Mouse (Mus musculus) hindbrain, embryonic 10.5 days (tissue): ENCODE results near the gene Gtf2ird1. TPM values are rescaled to one million over a fixed set of nuclear protein-coding genes. Genes with fewer than 3 reads are reported as not detected.

ENCODE experiments used
- DNase-seq: peaks from one replicate; pipeline ENCODE4 v3.0.0-alpha.2; 2017; ENCODE audit warnings: low spot score
- H3K27ac ChIP-seq: fragments of 300-500 bp; sonication (generic); 2 replicates; pipeline ENCODE4 v1.5.1; 2016; ENCODE audit warnings: mild to moderate bottlenecking, moderate library complexity
- H3K27me3 ChIP-seq: fragments of 300-500 bp; sonication (generic); 2 replicates; pipeline ENCODE4 v1.6.1; 2016; ENCODE audit warnings: mild to moderate bottlenecking; ENCODE audit not compliant: poor library complexity, insufficient read depth, severe bottlenecking
- H3K36me3 ChIP-seq: fragments of 300-500 bp; sonication (generic); 2 replicates; pipeline ENCODE4 v1.6.1; 2016; ENCODE audit warnings: mild to moderate bottlenecking, moderate library complexity
- H3K4me1 ChIP-seq: fragments of 300-500 bp; sonication (generic); replicated peaks from 2 replicates; pipeline ENCODE4 v1.6.1; 2016; ENCODE audit warnings: mild to moderate bottlenecking
- H3K4me3 ChIP-seq: fragments of 300-500 bp; sonication (generic); 2 replicates; pipeline ENCODE4 v1.5.1; 2016; ENCODE audit warnings: mild to moderate bottlenecking, moderate library complexity
- H3K9me3 ChIP-seq: fragments of 300-500 bp; sonication (generic); 2 replicates; pipeline ENCODE4 v1.6.1; 2016; ENCODE audit warnings: mild to moderate bottlenecking, moderate library complexity
- WGBS: fragments of 180-500 bp; shearing (Covaris S2); methylation state at CpG from one replicate; pipeline ENCODE4 v1.1.7; 2016; 5-methylcytosine and 5-hydroxymethylcytosine counted together
- polyA plus RNA-seq: library from polyadenylated mRNA; unstranded; fragments of >200 nt; fragmentation: Nextera tagmentation; extraction: Ambion mirVana; gene quantifications from 2 replicates; pipeline ENCODE4 v1.2.1, GENCODE M21; 2016

The Gtf2ird1 gene
- polyA plus RNA-seq, 1 experiment from 2014 or later = 84.8 TPM

- Histone ChIP-seq H3K9me3 (0 out of 2 replicates have a peak, but pooled peaks cover 4% of the 10 kb centered on the region), H3K27ac (no peak overlapping the region), H3K27me3 (no peaks in the 10 kb centered on the region), H3K4me1 (peaks cover 23% of the 10 kb centered on the region), H3K36me3 (peaks cover 76% of the 10 kb centered on the region), H3K4me3 (no peak overlapping the region)
- no peak for DNase-seq
- WGBS = 97% methylated on average over 1 of the region's 1 CpGs
Measured at GRCm38 (mm10) chr5:134309345-134309744, 147.2 kb downstream of the Gtf2ird1 start.

Other genes with a start within 250 kb of the Gtf2ird1 start
- gene Ncf1, start 227.1 kb downstream of the Gtf2ird1 start, polyA plus RNA-seq = 2.6 and 3.1 TPM in 2 replicates
- gene Gtf2i, start 142.0 kb downstream of the Gtf2ird1 start, polyA plus RNA-seq = 180 and 189 TPM in 2 replicates
- 6.0 and 8.1 TPM in 2 replicates for gene Clip2, start 95.7 kb upstream of the Gtf2ird1 start, polyA plus RNA-seq
- gene Syna, start 103.5 kb upstream of the Gtf2ird1 start, polyA plus RNA-seq = 0.09 and 0.12 TPM in 2 replicates
- gene Rfc2, start 124.7 kb upstream of the Gtf2ird1 start, polyA plus RNA-seq = 366 and 403 TPM in 2 replicates
- 4.3 and 4.7 TPM in 2 replicates for gene Lat2, start 158.3 kb upstream of the Gtf2ird1 start, polyA plus RNA-seq
- 502 and 539 TPM in 2 replicates for gene Eif4h, start 182.8 kb upstream of the Gtf2ird1 start, polyA plus RNA-seq
- 8.6 and 16.3 TPM in 2 replicates for gene Limk1, start 231.9 kb upstream of the Gtf2ird1 start, polyA plus RNA-seq